Mouse (Mus musculus) liver, embryonic 14.5 days (tissue): ENCODE data around the gene Eml3.

ENCODE experiments used
- CTCF ChIP-seq: IDR thresholded peaks from 2 replicates; pipeline ENCODE4 v1.5.1; 2016; ENCODE audit warnings: antibody characterized with exemption, low read depth, control low read depth
- EP300 ChIP-seq: IDR thresholded peaks from 2 replicates; pipeline ENCODE4 v1.6.1; 2016; ENCODE audit warnings: antibody characterized with exemption, low read depth

GRCm38 (mm10) chr19:8920836-8921291 is 8.5 kb upstream of the Eml3 start:
- TF ChIP-seq CTCF (no peak), EP300 (no peak)
